Mouse (Mus musculus): ENCODE measurements around the gene Plaur. TPM values are rescaled to one million over a fixed set of nuclear protein-coding genes. Genes with fewer than 3 reads are reported as not detected.

Gene Plaur
- polyA plus RNA-seq, 1 experiment, result 2.1 TPM

DNA sequence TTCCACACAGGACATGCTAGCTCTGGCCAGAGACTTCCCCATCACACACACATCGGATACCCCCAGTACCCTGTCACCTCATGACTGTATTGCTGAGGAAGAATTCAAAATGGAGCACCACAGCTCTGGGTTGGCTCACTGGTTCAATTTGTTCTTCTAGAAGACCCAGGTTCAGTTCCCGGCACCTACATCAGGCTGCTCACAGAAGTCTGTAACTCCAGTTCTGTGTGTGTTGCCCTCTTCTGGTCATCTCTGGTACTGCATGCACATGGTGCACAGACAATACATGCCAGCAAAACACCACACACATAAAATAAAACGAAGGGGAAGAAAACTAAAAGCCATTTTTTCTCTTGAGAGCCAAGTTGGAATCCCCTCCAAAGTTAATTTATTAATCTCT is 6.8 kb downstream of the Plaur start:
- TF ChIP-seq POLR2A (IDR thresholded peaks at IDR 0.05; ENCODE audit: borderline replicate concordance, extremely low read depth, insufficient read depth, insufficient read length, poor library complexity, severe bottlenecking), result no peak
- TF ChIP-seq CTCF (IDR thresholded peaks at IDR 0.05; ENCODE audit: borderline replicate concordance, extremely low read depth, insufficient read depth, insufficient read length), result peak; percentile 62; the same call in 1 of the 2 replicates
- no peak for DNase-seq (ENCODE audit: low read depth)

DNA sequence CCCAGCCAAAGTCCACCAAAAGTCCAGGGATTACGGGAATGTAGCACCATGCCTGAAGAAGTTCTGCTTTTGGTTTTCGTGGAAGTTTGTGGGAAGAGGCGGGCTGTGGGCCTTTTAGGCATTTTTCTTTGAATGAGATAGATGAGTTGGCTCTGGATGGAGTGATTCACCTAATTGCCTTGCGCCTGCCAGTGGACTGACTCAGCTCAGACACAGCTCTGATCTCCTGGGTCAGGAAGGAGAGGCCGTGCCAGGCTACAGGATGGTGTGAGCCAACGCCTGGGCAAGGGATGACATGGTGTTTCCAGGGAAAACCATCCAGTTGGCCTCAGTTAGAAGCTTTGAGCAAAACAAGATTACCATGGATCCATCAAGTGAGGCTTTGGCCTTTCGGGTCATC is 8.1 kb downstream of the Plaur start:
- DNase-seq (ENCODE audit: low read depth), result no peak
- no peak for TF ChIP-seq POLR2A (IDR thresholded peaks at IDR 0.05; ENCODE audit: borderline replicate concordance, extremely low read depth, insufficient read depth, insufficient read length, poor library complexity, severe bottlenecking)
- no peak for TF ChIP-seq CTCF (IDR thresholded peaks at IDR 0.05; ENCODE audit: borderline replicate concordance, extremely low read depth, insufficient read depth, insufficient read length)

DNA sequence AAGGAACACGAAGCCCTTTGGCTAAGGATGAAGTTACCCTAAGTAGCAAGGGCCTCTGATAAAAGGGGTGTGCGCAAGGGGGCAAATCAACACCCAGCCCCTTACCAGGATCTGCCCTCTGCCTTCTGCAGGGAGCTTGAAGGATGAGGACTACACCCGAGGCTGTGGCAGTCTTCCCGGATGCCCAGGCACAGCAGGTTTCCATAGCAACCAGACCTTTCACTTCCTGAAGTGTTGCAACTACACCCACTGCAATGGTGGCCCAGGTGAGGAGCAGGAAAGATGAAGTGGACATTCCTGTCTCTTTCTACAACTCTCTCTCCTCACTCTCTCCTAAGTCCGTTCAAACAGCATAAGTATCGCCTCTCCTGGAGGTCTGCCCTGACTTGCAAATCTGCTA is 10.2 kb downstream of the Plaur start:
- TF ChIP-seq CTCF (IDR thresholded peaks at IDR 0.05; ENCODE audit: borderline replicate concordance, extremely low read depth, insufficient read depth, insufficient read length), result no peak
- TF ChIP-seq POLR2A (IDR thresholded peaks at IDR 0.05; ENCODE audit: borderline replicate concordance, extremely low read depth, insufficient read depth, insufficient read length, poor library complexity, severe bottlenecking), result no peak
- DNase-seq (ENCODE audit: low read depth), result peak; percentile 50

DNA sequence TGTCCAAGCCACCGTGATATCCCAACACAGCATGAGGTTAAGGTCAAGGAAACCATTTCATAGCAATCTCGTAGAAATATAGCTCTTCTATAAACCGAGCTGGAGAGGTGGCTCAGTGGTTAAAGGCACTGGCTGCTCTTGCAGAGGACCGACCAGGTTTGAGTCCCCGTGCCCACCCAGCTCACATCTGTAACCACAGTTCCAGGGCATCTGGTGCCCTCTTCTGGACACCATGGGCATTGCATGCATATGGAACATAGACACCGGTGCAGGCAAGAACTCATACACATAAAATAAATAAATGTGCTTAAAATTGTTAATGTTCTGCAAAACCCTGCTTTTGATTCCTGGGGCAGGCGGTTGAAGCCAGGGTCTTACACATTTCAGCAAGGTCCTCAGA is 10.7 kb downstream of the Plaur start:
- DNase-seq (ENCODE audit: low read depth), result peak; percentile 27
- no peak for TF ChIP-seq POLR2A (IDR thresholded peaks at IDR 0.05; ENCODE audit: borderline replicate concordance, extremely low read depth, insufficient read depth, insufficient read length, poor library complexity, severe bottlenecking)
- TF ChIP-seq CTCF (IDR thresholded peaks at IDR 0.05; ENCODE audit: borderline replicate concordance, extremely low read depth, insufficient read depth, insufficient read length), result peak; percentile 67; the same call in 1 of the 2 replicates

DNA sequence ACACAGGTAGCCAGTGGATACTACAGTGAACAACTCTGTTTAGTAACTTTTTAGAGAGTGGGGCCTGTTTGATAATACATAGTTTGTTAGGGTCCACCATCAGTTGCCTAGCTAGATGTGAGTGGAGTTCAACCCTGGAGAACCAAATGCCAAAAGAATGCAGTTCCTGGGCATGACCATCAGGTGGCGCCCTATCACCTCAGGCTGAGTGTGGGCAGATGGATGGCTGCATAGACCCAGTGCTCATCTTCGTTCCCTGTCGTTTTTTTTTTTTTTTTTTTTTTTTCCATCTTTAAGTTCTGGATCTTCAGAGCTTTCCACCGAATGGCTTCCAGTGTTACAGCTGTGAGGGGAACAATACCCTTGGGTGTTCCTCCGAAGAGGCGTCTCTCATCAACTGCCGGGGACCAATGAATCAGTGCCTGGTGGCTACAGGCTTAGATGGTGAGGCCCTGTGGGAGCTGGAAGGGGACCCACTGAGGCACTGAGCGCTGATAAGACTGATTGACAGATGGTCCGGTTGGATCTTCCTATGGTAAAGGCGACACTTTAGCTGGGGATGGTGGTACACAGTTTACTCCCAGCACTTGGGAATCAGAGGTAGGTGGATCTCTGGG is 11.7 kb downstream of the Plaur start:
- peak; percentile 95 for TF ChIP-seq CTCF (IDR thresholded peaks at IDR 0.05; ENCODE audit: borderline replicate concordance, extremely low read depth, insufficient read depth, insufficient read length)
- TF ChIP-seq POLR2A (IDR thresholded peaks at IDR 0.05; ENCODE audit: borderline replicate concordance, extremely low read depth, insufficient read depth, insufficient read length, poor library complexity, severe bottlenecking), result no peak
- DNase-seq (ENCODE audit: low read depth), result peak; percentile 80

DNA sequence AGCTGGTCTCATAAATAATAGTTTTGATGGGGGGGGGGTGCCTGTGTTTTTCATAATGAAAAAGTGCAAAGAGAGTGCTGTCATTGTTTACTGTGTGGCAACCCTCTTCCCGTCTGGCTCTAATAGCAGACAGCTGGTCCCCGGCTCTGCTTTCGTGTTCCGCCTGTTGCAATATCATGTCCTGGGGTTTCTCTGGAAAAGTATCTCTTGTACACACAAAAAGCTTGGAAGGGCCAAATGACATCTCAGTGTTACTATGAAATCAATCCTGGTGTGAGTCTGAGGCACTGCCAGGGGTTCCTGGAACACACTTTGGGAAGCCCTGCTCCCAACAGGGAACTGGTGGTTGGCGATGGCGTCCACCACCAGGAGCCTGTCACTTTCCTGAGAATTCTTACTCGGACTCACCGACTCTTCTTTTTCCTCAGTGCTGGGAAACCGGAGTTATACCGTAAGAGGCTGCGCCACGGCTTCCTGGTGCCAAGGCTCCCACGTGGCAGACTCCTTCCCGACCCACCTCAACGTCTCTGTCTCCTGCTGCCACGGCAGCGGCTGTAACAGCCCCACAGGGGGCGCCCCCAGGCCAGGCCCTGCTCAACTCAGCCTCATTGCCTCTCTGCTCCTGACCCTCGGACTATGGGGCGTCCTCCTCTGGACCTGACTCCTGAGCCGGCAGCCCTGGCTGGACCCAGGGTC is 12.7 kb downstream of the Plaur start:
- DNase-seq (ENCODE audit: low read depth), result peak; percentile 15

DNA sequence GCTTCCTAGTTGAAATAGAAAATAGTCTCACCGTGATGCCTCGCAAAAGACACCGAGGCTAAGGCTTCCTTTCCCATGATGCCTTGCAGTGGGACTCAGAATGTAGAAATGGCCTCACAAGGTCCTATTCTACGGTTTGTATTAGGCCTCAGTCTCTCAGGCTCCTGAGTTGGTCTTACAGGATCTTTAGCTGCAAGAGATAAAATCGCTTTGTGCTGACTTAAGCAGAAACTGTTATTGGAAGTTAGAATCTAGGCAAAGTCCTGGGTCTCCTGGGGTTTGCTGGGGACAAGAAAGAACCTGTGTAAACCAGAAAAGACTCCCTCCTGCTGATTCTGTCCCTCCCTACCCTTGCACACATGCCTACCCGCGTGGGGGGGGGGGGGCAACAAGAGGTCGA is 14.1 kb downstream of the Plaur start:
- no peak for DNase-seq (ENCODE audit: low read depth)
- TF ChIP-seq CTCF (IDR thresholded peaks at IDR 0.05; ENCODE audit: borderline replicate concordance, extremely low read depth, insufficient read depth, insufficient read length) (no peak), POLR2A (IDR thresholded peaks at IDR 0.05; ENCODE audit: borderline replicate concordance, extremely low read depth, insufficient read depth, insufficient read length, poor library complexity, severe bottlenecking) (no peak)

More for the DNA sequence above, 12.7 kb downstream of the Plaur start:
- 0 out of 2 replicates have a peak, but pooled peaks have one; percentile 13 for TF ChIP-seq CTCF (IDR thresholded peaks at IDR 0.05; ENCODE audit: borderline replicate concordance, extremely low read depth, insufficient read depth, insufficient read length)
- no peak for TF ChIP-seq POLR2A (IDR thresholded peaks at IDR 0.05; ENCODE audit: borderline replicate concordance, extremely low read depth, insufficient read depth, insufficient read length, poor library complexity, severe bottlenecking)

DNA sequence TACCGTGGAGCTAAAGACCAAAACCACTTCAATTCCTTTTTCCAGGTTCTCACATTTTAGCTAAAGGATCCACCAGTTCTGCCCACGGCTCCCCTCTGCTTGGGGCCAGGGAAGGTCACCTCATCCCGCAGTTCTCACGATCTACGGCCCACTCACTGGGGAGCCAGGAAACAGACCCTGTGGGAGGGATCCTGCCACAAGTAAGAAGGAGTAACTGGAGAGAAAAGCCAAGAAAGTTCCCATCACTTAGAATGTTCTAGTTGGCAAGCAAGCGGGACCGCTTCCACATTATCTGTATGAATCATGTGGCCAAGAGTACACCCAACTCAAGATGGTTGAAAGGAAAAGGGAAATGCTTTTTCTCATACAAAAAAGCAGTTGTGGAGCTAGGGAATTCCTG is 14.6 kb downstream of the Plaur start:
- no peak for TF ChIP-seq POLR2A (IDR thresholded peaks at IDR 0.05; ENCODE audit: borderline replicate concordance, extremely low read depth, insufficient read depth, insufficient read length, poor library complexity, severe bottlenecking)
- TF ChIP-seq CTCF (IDR thresholded peaks at IDR 0.05; ENCODE audit: borderline replicate concordance, extremely low read depth, insufficient read depth, insufficient read length), result no peak
- DNase-seq (ENCODE audit: low read depth), result no peak

DNA sequence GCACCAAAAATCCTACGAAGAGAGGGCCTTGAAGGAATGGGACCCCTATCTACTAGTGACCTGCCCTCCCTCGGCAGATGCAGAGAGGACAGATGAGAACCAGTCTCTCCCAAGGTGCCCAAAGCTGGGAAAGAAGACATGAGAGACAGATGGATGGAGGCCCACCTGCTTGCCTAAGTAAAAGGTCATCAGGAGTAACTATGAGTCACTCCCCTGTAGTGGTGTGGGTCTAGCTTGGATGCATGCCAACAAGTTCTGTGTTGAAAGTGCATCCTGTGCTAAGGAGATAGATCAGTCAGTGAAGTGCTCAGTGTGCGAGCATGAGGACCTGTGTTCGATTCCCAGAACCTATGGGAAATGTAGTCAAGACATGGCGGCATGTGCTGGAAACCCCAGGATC is 16.6 kb downstream of the Plaur start:
- TF ChIP-seq CTCF (IDR thresholded peaks at IDR 0.05; ENCODE audit: borderline replicate concordance, extremely low read depth, insufficient read depth, insufficient read length) (no peak), POLR2A (IDR thresholded peaks at IDR 0.05; ENCODE audit: borderline replicate concordance, extremely low read depth, insufficient read depth, insufficient read length, poor library complexity, severe bottlenecking) (no peak)
- no peak for DNase-seq (ENCODE audit: low read depth)

DNA sequence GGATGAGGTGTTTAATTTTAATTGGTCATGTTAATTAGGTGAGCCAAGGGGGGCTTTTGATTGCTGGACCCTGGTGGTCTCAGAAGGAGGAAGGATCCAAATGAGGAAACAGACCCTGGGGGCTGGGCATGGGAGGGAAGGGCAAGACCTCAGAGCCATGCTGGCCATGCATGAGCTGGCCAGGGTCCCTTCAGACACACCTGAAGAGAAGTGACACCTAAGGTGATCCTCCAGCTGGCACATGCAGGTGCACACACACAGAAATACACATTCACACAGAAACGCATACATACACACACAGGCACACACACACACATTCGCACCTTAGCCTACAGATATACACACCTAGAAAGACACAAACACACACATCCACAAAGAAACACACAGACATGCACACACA is 17.4 kb downstream of the Plaur start:
- no peak for TF ChIP-seq POLR2A (IDR thresholded peaks at IDR 0.05; ENCODE audit: borderline replicate concordance, extremely low read depth, insufficient read depth, insufficient read length, poor library complexity, severe bottlenecking)
- TF ChIP-seq CTCF (IDR thresholded peaks at IDR 0.05; ENCODE audit: borderline replicate concordance, extremely low read depth, insufficient read depth, insufficient read length), result no peak
- DNase-seq (ENCODE audit: low read depth), result no peak

DNA sequence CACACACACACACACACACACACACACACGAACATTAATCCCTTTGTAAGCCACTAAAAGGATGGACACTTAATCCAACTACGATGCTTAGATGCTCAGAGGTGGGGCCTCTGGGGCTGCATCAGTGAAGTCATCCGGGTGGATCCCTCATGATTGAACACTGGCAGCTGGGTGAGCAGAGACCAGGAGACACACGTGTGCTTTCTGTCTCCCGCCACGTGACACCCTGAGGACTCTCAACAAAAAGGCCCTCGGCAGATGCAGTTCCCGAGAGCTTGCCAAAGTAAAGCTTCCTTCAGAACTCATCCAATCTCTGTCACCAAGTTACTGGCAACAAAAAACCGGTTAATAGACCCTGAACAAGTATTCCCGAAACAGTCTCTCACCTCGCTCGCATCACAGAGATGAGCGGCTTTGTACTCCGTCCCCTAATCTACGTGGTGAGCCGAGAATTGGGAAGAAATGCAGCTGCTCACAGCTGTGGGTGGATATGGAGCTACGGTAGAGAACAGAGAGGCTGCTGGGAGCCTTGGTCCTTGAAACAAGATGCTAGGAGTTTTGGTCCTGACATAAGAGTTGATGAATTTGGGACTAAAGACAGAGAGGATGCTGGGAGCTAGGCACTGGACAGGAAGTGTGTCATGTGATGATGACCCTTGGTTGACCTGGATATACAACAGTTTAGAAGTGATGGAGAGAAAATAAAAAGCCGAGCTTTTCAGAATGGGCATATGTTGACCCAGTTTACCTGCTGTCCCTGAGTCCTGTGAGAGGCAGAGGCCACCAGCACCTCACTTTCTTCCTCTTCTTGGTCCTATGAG is 18.0 kb downstream of the Plaur start:
- TF ChIP-seq CTCF (IDR thresholded peaks at IDR 0.05; ENCODE audit: borderline replicate concordance, extremely low read depth, insufficient read depth, insufficient read length) (no peak), POLR2A (IDR thresholded peaks at IDR 0.05; ENCODE audit: borderline replicate concordance, extremely low read depth, insufficient read depth, insufficient read length, poor library complexity, severe bottlenecking) (no peak)
- peak; percentile 45 for DNase-seq (ENCODE audit: low read depth)

Measured in brain, embryonic 14.5 days (tissue).